Mouse (Mus musculus): ENCODE results near the gene Ralgds.

- TF ChIP-seq CTCF (IDR thresholded peaks at IDR 0.05; ENCODE audit: extremely low read depth, insufficient read length, insufficient replicate concordance, low read depth, low read length) (no peak), POLR2A (IDR thresholded peaks at IDR 0.05; ENCODE audit: low read depth, low read length) (no peak)
Measured at GRCm38 (mm10) chr2:28564380-28564779, 51.5 kb downstream of the Ralgds start.
